In genomic region chr3:50269680-50270079, GRCm38 (mm10) we compare ENCODE assay signal across 20 mouse cellular contexts.
A peak's percentile ranks its signal among the peaks of the same experiment; 100 is the strongest.
DNase-seq lines count a peak whose midpoint lies in the region; ATAC-seq lines count a peak whose summit lies in the region.
"Had no signal": no experiment of that assay in that cellular context is flagged by ENCODE, and none has a peak within 500 bp of the region (broad histone marks: within the 10 kb centered on the region; RNA-seq: fewer than 3 reads in every experiment).

No protein-coding gene starts in this region.

- WGBS in midbrain, embryonic 16.5 days, result 85% methylated on average over 4 of the region's 4 CpGs

- no peak overlapping the region for H3K4me2 ChIP-seq in midbrain, embryonic 16.5 days (ENCODE audit: low read length)
- H3K4me2 ChIP-seq: hindbrain, embryonic 15.5 days; midbrain, embryonic 13.5 days; neural tube, embryonic 12.5 days had no signal

- no peaks in the 10 kb centered on the region for H3K36me3 ChIP-seq in midbrain, embryonic 16.5 days (ENCODE audit: control insufficient read depth, insufficient read depth, low read length)
- H3K36me3 ChIP-seq: embryonic facial prominence, embryonic 10.5 days; heart, embryonic 10.5 days; hindbrain, embryonic 15.5 days; midbrain, embryonic 13.5 days; neural tube, embryonic 12.5 days had no signal

- DNase-seq in cerebellum, adult 11 months, result peak; percentile 27
- peak; percentile 56 for DNase-seq in right cerebral cortex, adult 18-20 months
- DNase-seq in right cerebral cortex, postnatal 4 days, result no peak
- peak; percentile 27 for DNase-seq in layer of hippocampus, adult 9-10 months (ENCODE audit: low spot score)
- peak; percentile 45 for DNase-seq in telencephalon, adult 2 months (ENCODE audit: low read depth, low spot score)
- DNase-seq: adrenal gland, postnatal 10 days; gastrocnemius, postnatal 10 days; kidney, adult 11 months; kidney, postnatal 14 days; lung, adult 2 months; lung, postnatal 4 days; thymus, postnatal 4 days had no signal

- H3K27ac ChIP-seq in midbrain, embryonic 16.5 days (ENCODE audit: low read length), result no peak overlapping the region
- H3K27ac ChIP-seq: embryonic facial prominence, embryonic 10.5 days; heart, embryonic 10.5 days; hindbrain, embryonic 15.5 days; midbrain, embryonic 13.5 days; neural tube, embryonic 12.5 days had no signal

- no peaks in the 10 kb centered on the region for H3K9me3 ChIP-seq in midbrain, embryonic 16.5 days (replicated peaks; ENCODE audit: control insufficient read depth, low read length, poor library complexity, severe bottlenecking)
- H3K9me3 ChIP-seq: embryonic facial prominence, embryonic 10.5 days; heart, embryonic 10.5 days; hindbrain, embryonic 15.5 days; midbrain, embryonic 13.5 days; neural tube, embryonic 12.5 days had no signal

- no peak for ATAC-seq in cerebellum, adult (ENCODE audit: insufficient number of reproducible peaks, low FRiP score, low TSS enrichment)
- no peak for ATAC-seq in midbrain, embryonic 16.5 days
- ATAC-seq in megakaryocyte, adult 5-6 weeks (ENCODE audit: poor library complexity, severe bottlenecking), result no peak
- ATAC-seq: midbrain, embryonic 13.5 days had no signal

- no peak overlapping the region for H3K4me3 ChIP-seq in midbrain, embryonic 16.5 days (ENCODE audit: low read depth, low read length)
- H3K4me3 ChIP-seq: embryonic facial prominence, embryonic 10.5 days; heart, embryonic 10.5 days; hindbrain, embryonic 15.5 days; midbrain, embryonic 13.5 days; neural tube, embryonic 12.5 days had no signal

- no peaks in the 10 kb centered on the region for H3K27me3 ChIP-seq in midbrain, embryonic 16.5 days (ENCODE audit: control insufficient read depth, insufficient read depth, low read depth, low read length)
- H3K27me3 ChIP-seq: hindbrain, embryonic 15.5 days; midbrain, embryonic 13.5 days; neural tube, embryonic 12.5 days had no signal

- H3K9ac ChIP-seq in midbrain, embryonic 16.5 days (ENCODE audit: low read depth, low read length), result no peak overlapping the region
- H3K9ac ChIP-seq: hindbrain, embryonic 15.5 days; midbrain, embryonic 13.5 days; neural tube, embryonic 12.5 days had no signal

- no peaks in the 10 kb centered on the region for H3K4me1 ChIP-seq in midbrain, embryonic 16.5 days (ENCODE audit: control insufficient read depth, insufficient read depth, low read length)
- H3K4me1 ChIP-seq: embryonic facial prominence, embryonic 10.5 days; heart, embryonic 10.5 days; hindbrain, embryonic 15.5 days; midbrain, embryonic 13.5 days; neural tube, embryonic 12.5 days had no signal
